Mouse (Mus musculus) 3T3-L1 (cell line): ENCODE results near the gene Olfr1418.
"Not testable (repeated sequence)": the region's sequence is repeated elsewhere in the genome, so short reads cannot be mapped to it uniquely, and the experiment has no call there.

Source experiments
- DNase-seq: peaks from one replicate; pipeline ENCODE4 v3.0.0-alpha.2; 2015; ENCODE audit warnings: low read depth, low spot score

Gene Olfr1418

GRCm38 (mm10) chr19:11860966-11861365, at the start of gene Olfr1418:
TSS of gene Olfr1418 (minus strand) at chr19:11861066.
- no peak for DNase-seq

GRCm38 (mm10) chr19:11886265-11886664, 25.4 kb upstream of the Olfr1418 start, which contains the start of gene Olfr1420:
TSS of gene Olfr1420 (plus strand) at chr19:11886565.
- no peak for DNase-seq

GRCm38 (mm10) chr19:11878404-11878803, 17.5 kb upstream of the Olfr1418 start:
- not testable (repeated sequence) for DNase-seq

GRCm38 (mm10) chr19:11875006-11875405, 14.1 kb upstream of the Olfr1418 start, which contains the start of gene Olfr1419:
TSS of gene Olfr1419 (minus strand) at chr19:11875106.
- DNase-seq: no peak

- DNase-seq: no peak
Observed at GRCm38 (mm10) chr19:11867837-11868236, 7.0 kb upstream of the Olfr1418 start.

GRCm38 (mm10) chr19:11856506-11856905, 4.4 kb downstream of the Olfr1418 start:
- no peak for DNase-seq

- no peak for DNase-seq
Observed at GRCm38 (mm10) chr19:11854821-11855220, 6.0 kb downstream of the Olfr1418 start.

GRCm38 (mm10) chr19:11852652-11853051, 8.2 kb downstream of the Olfr1418 start:
- DNase-seq: no peak

- no peak for DNase-seq
Observed at GRCm38 (mm10) chr19:11846333-11846732, 14.5 kb downstream of the Olfr1418 start.

- DNase-seq: no peak
Observed at GRCm38 (mm10) chr19:11839119-11839518, 21.7 kb downstream of the Olfr1418 start, which contains the start of gene Olfr1417. TSS of gene Olfr1417 (minus strand) at chr19:11839219.

- DNase-seq: no peak
Observed at GRCm38 (mm10) chr19:11823346-11824065, 37.4 kb downstream of the Olfr1418 start.

GRCm38 (mm10) chr19:11820211-11820610, 40.7 kb downstream of the Olfr1418 start:
- no peak for DNase-seq

- peak; percentile 85 for DNase-seq
Observed at GRCm38 (mm10) chr19:11819800-11820199, 41.1 kb downstream of the Olfr1418 start.

GRCm38 (mm10) chr19:11819143-11819700, 41.6 kb downstream of the Olfr1418 start, which contains the start of gene Stx3:
TSS of gene Stx3 (minus strand) at chr19:11819403.
- DNase-seq: peak; percentile 31

GRCm38 (mm10) chr19:11818199-11819142, 42.4 kb downstream of the Olfr1418 start:
- DNase-seq: peak; percentile 60

GRCm38 (mm10) chr19:11817586-11817985, 43.3 kb downstream of the Olfr1418 start:
- DNase-seq: no peak

GRCm38 (mm10) chr19:11816706-11817105, 44.2 kb downstream of the Olfr1418 start:
- no peak for DNase-seq

GRCm38 (mm10) chr19:11814742-11815333, 46.0 kb downstream of the Olfr1418 start:
- DNase-seq: no peak

GRCm38 (mm10) chr19:11813649-11814048, 47.2 kb downstream of the Olfr1418 start:
- no peak for DNase-seq

- DNase-seq: peak; percentile 84
Observed at GRCm38 (mm10) chr19:11813136-11813535, 47.7 kb downstream of the Olfr1418 start.

GRCm38 (mm10) chr19:11811688-11812365, 49.0 kb downstream of the Olfr1418 start:
- no peak for DNase-seq
